Mouse (Mus musculus) layer of hippocampus, postnatal 36 days (tissue): ENCODE measurements around the gene Prkch. TPM values are rescaled to one million over a fixed set of nuclear protein-coding genes. Genes with fewer than 3 reads are reported as not detected.

Source experiments
- DNase-seq, 2 experiments: peaks; one replicate each; pipeline ENCODE4 v3.0.0; 2022
- total RNA-seq, 2 experiments: library from RNA; stranded (reverse); gene quantifications; 2 replicates each; pipeline ENCODE4 v1.2.3; 2021

Gene Prkch
- total RNA-seq, 2 experiments from 2014 or later: 3.0 to 3.6 TPM

GRCm38 (mm10) chr12:73764649-73765525 is 180.3 kb downstream of the Prkch start:
- no peak for DNase-seq

- DNase-seq: no peak
These were observed 181.6 kb downstream of the Prkch start for GRCm38 (mm10) chr12:73766152-73766551.

DNA sequence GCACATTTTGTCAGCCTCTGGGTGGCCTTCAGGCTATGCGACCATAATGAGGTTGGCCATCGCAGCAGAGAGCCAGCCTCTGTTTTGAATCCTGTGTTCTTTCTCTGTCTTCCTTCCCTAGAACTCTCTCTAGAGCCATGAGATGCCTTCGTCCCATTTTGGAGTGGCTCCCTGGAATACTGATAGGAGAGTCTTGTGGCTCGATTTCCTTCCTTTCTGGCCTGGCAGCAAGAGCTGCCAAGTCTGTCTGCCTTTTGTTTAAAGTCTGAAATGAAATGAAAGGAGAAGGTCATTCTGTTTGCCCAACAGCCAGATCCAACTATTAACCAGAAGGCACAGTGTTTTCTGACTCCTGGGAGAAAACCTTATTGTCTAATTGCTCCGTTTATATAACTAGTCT is 184.2 kb downstream of the Prkch start:
- no peak for DNase-seq

GRCm38 (mm10) chr12:73769536-73769935 is 184.9 kb downstream of the Prkch start:
- DNase-seq: no peak

DNA sequence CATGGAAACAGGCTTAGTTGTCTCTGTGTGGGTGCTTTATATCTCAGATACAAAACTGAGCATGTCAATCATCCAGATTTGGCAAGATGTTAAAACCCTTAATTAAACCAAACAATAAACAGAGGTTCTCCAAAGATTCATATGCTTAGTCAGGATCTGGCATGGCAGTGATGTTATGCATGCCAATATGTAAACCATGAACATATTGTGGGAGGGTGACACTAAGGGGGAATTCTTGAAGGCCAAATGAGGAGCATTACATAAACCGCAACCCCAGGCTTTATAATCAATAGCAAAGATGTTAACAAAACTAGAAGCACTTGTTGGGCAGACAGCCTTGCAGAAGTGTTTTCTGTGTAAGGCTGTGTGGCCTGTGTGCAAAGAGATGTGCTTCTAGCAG is 186.2 kb downstream of the Prkch start:
- DNase-seq: no peak

GRCm38 (mm10) chr12:73774793-73775385 is 190.3 kb downstream of the Prkch start:
- DNase-seq: no peak

DNA sequence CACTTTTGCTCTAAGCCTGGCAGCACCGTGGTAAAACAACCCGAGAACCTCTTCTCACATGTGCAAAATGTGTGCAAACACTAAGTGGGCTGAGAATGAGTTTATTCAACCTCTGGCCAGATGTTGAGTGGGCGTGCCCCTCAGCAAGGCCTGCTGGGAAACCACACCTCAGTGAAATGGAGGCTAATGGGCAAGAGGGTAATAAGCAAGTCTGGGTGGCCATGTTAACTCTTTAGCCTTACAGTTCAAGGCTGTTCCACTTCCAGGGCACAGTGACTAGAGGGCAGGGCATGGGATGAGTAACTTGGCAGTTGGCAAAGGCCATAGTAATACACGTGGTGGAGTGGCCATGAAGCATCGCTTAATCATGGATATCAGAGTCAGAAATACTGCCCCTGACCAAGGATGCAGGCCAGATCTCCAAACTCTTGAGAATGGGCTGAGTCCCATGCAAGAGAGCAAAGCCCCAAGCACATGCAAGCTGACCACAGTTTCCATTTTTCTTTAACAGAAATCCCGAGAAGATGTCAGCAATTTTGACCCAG is 191.9 kb downstream of the Prkch start:
- DNase-seq: no peak

DNA sequence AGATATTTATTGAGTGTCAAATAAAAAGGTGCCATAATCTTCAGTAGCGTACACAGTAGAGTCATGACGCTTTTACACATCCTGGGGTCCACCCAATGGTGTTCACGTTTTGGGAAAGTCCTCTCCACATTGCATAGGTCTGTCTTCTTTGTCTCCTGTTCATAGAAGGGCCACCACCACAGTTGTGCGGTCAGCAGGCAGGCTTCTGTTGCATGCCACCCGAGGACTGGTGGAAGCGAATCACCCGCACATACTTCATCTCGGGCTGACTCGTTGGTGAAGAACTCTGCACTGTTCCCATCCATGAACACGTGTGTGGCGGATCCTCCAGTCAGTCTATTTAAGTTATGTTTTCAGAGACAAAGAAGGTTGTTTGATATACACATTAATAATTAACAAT is 193.1 kb downstream of the Prkch start:
- no peak for DNase-seq

- DNase-seq: no peak
These were observed 195.0 kb downstream of the Prkch start for GRCm38 (mm10) chr12:73779332-73780231.

DNA sequence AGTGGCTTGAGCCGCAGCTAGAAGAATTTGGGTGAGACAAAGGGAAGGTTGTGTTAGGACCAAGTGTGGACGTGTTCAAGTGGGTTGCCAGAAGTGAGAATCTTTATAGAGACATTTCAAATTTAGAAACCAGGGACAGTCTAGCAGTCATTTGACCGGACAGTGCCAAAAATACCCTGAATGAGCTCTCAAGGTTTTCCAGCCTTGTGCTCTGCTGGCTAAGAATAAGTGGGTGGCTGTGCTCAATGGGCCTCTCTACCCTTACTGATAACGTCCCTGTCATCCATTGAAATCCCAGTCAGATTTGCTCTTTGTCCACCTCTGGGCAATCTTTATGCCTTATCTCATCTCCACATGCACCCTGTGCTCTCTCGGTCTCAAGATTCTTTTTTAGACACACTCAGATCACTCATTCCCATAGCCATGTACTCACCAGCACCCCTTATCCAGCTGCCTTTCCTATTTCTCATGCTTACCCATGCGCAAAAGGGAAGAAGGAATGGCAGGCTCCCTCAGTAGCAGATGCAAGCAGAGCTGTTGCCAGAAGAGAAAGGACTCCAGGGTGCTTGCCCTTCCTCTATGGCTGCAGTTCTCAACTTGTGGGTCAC is 196.9 kb downstream of the Prkch start:
- no peak for DNase-seq

DNA sequence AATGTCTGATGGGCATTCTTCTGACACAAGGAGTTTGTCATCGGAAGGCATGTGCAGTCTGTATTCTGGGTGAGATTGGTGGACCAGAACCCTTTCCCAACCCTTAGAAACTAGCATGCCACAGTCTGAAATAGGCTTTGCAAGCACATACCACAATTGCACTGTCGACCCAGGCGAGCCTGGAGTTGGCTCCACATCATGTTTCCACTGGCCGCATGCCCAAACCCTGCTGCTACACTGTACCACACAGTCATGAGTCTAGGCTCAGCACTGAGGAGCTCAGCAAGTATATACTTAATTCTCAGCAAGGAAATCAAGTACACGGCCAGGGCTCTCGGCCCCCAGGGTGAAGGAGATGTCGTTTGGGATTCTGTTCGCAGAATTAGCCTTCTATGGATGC is 202.3 kb downstream of the Prkch start:
- peak; percentile 38 to 41 for DNase-seq

DNA sequence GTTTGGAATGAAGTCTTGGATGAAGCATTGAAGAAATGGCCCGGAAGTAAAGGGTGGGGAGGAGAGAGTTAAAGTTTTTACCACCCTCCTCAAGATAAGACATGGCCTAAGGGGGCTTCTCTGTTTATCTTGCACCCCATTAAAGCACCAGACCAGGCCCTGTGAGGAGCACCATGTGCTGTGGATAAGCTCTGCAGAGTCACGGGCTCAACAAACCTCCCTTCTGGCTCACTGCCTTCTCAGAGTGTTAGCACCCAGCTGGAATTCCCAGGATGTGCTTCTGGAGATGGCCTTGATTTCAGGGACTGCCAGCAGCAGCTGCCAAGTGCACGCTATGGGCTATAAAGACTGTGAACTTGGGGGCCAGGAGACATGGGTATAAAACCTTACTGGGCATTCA is 204.3 kb downstream of the Prkch start:
- no peak for DNase-seq

DNA sequence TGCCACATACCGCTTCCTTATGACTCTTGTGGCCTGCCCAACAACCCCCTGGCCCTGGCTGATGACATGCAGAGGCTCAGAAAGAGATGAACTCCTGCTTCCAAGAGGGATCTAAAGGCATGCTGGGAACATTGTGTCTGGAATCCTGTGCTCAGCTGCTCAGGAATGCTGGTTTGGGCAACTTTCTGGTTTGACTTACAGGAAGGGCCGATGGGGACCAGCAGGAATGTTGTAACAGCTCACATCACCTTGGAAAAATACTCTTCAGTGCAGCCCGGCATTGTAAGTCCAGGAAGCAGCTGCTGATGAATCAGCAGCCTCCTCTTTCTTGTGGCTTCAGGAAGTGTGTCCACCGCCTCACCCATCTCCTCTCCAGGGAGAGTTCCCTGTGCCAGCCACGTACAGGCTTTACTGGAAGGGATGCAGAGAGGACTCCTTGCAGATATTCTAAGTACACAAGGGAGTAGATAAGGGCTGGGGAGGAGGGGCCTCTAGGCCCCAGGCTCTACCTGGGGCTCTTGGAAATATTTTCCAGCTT is 206.0 kb downstream of the Prkch start:
- DNase-seq: no peak

- no peak for DNase-seq
These were observed 208.6 kb downstream of the Prkch start for GRCm38 (mm10) chr12:73793216-73793615.

- no peak for DNase-seq
These were observed 209.1 kb downstream of the Prkch start for GRCm38 (mm10) chr12:73793744-73794143.

DNA sequence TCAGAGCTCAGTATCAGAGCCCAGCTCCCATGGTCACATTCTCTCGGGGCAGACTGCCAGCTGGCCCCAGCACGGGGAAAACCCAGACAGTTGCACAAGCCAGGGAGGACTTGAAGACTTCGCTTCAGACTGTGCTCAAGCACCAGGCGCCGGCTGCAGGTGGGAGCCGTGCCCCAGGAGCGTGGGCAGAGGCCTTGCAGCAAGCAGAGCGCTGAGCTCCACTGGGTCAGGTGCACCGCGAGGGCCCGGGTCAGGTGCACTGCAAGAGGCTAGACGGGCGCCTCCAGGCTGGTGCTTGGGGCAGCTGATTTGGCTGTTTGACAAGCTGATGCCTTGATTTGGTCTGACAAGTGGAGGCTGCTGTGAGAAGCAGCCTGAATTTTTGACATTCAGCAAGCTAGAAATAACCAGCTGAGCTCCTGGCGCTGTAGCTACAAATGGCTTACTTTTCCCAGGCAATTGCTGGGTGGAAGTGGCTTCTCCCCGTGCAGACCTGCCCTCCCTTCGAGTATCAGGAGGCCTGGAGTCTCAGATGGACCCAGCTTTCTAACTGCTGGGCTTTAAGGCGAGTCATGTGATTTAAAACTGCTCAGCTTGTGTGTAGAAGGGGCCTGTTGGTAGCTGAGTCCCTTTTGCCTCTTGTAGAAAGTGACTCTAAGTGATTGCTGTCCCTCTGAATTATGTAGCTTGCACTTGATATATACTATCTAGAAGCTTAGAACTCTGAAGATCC is 209.7 kb downstream of the Prkch start:
- DNase-seq: peak; percentile 41 to 53

DNA sequence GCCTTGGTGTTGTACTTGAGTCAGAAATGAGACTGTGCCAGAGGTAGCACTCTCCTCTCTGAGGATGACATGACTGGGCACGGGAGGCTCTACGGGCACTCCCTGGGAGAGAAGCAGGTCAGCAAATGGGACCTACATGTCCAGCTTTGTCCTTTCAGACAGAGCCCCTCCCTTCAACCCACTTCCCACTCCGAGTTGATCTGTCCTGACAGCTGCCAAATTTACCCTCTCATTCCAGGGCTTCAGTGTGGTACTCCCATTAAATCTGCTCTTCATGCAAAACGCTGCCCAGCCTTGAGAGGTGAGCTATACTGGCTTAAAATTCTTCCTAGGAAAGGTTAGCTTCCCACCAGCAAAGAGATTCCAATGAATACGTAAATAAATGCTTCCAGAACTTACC is 215.1 kb downstream of the Prkch start:
- no peak for DNase-seq

GRCm38 (mm10) chr12:73800886-73801285 is 216.3 kb downstream of the Prkch start:
- no peak for DNase-seq

DNA sequence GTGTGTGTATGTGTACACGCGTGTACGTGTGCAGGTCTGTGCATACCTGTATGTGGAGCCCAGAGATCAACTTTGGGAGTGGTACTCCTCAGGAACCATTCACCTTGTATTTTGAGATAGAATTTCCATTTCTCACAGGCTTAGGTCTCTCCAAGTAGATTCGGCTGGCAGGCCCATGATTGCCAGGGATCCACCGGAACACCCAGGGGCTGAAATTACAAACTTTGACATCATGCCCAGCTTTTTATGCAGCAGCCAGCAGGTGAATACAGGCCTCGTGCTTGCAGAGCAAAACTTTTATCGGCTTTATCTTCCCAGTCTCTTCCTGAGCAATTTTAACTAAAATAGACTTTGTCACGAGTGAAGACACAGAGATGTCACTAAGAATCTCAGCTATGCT is 217.2 kb downstream of the Prkch start:
- DNase-seq: no peak

- DNase-seq: no peak
These were observed 217.9 kb downstream of the Prkch start for GRCm38 (mm10) chr12:73802379-73803057.

- DNase-seq: no peak
These were observed 219.3 kb downstream of the Prkch start for GRCm38 (mm10) chr12:73803946-73804345.
